Mouse (Mus musculus): ENCODE results near the gene Ugt1a10.
"Not testable (repeated sequence)": the region's sequence is repeated elsewhere in the genome, so short reads cannot be mapped to it uniquely, and the experiment has no call there.

Ugt1a10 gene

DNA sequence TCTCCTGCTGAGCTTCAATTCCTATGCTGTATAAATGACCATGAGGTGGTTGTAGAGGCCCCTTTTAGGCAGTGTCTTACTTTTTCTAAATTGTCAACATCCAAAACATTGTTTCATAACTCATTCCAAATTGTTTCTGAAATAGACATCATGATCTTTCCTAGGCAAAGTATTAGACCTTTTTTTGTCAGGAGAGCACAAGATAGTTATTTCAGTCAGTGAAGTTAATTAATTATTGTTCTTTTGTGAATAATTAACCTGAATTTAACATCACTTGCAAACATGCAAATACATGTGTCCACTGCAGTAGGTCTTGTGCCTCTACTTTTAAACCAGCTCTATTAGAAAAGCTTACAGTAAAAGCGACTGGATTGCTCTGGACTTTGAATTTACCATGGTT lies at the start of gene Ugt1a10:
TSS of gene Ugt1a10 (plus strand) at position 301 of the 400 bp plus-strand sequence.
- no peak for DNase-seq (ENCODE audit: low spot score)

DNA sequence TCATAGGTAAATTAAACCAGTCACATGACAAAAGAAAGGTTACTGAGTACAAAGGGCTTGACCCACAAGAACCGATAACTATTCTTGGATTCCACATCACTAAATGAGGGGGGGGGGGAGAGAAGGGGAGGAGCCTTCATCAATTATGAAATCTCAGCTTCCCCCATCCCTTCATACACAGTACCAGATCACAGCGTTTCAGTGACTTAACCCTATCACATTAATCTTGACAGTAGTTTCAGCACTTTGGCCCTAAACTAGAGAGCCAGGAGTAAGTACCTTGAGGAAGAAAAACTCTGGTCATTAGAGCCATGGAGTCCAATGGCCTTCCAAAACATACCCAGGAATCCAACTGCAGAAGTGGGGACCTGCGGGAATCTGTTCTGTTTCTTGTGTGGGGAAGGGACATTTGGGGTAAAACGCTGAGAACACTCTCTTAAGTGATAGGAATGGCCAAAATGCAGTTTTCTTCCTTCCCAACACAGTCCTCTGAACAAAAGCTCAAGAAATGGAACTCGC lies 47.4 kb upstream of the Ugt1a10 start:
- no peak for DNase-seq (ENCODE audit: low spot score)

DNA sequence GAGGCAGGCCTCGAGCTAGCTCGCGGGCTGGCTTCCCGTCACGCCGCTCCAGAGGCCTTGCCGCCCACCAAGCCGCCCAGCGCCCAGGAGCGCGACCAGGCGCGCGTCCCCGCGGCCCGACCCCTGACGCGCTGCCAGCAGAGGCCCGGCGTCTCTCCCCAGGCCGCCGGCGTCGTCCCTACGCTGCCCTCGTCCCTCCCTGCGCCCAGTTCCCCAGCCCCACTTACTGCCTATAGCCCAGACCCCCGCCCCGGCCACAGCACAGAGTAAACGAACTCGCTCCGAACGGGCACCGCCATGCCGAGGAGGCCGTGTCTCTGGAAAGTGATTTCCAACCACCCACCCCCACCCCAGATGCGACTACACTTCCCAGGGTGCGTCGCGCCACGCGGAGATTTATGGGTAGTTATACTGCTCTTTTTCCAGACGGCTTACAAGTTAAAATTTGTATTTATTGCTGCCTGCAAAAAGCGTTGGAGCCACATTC lies 46.9 kb upstream of the Ugt1a10 start, which contains the start of gene Usp40:
TSS of gene Usp40 (minus strand) at position 341 of the 487 bp plus-strand sequence.
- peak; percentile 85 for DNase-seq (ENCODE audit: low spot score)

DNA sequence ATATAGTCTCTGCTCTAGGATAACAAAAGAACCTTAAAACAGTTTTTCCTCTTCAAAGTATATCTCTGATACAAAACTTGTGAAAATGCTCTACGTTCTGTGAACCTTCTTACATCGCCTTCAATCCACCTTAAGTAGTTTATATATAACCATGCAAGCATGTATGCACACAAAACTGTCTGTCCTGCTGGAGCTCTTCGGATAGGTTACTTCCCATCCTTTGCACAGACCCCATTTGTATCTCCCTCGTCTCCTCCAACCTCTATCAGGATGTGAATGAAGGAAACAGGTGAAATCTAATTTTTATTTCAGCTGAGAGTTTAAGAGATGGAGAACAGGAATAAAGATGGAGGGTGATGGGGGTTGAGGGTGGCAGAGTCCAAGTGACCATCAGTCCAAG lies 46.5 kb upstream of the Ugt1a10 start:
- no peak for DNase-seq (ENCODE audit: low spot score)

DNA sequence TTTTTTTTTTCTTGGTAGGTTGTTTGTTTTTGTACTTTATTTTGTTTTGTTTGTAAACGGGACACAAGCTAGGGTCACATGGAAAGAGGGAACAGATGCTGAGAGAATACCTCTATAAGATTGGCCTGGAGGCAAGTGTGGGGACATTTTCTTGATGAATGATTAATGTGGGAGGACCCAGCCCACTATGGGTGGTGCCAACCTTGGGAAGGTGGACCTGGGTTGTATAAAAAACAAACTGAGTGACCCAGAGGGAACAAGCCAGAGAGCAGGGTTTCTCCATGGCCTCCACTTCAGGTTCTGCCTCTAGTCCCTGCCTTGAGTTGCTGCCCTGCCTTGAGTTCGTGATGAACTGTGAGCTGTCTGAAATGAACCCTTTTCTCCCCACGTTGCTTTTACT lies 45.7 kb upstream of the Ugt1a10 start:
- no peak for DNase-seq (ENCODE audit: low spot score)

DNA sequence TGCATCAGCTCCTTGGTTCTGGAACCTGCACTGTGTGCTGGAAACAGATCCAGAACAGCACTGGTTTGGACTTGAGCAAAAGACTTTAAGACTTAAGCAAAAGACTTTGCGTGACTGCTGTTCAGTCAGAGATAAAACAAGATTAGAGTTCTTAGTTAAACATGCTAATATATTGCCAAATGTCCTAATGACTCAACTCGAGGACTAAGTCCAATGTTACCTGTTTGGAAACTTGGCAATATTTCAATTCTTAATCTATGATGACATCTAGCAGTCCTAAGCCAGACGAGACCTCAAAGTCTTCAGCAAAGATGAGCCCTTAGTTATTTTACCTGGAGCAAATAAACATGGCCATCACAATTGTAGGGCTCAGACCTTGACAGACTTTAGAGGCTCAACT lies 41.5 kb upstream of the Ugt1a10 start:
- no peak for DNase-seq (ENCODE audit: low spot score)

DNA sequence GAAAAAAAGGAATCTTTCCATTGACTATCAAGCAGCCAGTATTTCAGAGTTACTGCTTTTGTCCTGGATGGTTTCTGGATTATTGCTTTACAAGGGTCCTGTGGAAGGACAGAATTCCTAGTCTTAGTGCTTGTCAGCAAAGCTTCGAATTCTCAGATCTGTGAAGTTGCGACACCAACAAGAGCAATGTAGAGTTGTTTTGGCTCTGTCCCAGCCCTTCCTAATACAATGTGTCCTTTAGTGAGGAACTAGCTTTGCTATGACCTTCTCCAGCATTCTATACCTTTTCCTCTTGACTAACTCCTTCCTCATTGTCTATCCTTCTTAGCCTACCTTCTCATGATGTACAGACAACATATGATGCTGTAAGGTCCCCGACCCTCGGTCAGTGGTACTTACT lies 41.0 kb upstream of the Ugt1a10 start:
- DNase-seq (ENCODE audit: low spot score): peak; percentile 37

DNA sequence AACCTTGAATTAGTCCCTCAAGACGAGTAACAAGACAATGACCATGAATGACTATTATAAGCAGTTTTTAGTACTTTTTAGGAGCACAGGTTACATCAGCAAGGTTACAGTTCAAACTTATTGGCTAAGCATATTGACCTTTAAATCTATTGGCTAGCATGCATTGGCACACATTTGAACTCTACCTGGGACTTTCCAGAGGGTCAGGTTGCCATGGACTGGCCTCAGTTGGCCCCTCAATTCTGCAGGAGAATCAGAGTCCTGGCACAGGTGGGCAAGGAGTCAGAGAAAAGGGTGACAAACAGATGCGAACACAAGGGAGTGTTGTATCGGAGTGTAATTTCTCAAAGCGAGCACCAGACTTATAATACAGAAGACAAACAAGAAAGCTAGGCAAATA lies 40.5 kb upstream of the Ugt1a10 start:
- DNase-seq (ENCODE audit: low spot score): no peak

DNA sequence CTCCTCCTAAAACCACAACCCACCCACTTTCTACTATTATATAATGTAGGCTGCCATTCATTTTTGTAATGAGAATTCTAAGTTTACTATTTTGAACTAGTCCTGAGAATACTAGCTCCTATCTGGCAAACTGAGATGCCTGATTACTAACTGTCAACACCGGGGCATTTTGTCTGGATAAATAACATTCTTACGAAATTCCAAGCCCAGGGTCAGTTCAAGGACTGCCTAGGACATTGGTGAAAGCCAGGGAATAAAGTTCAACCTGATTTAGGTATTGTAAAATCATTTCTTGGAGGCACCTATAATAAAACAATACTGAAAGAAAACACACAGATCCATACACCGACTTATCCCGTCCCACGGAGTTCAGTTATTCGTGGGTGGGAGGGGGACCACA lies 39.8 kb upstream of the Ugt1a10 start:
- no peak for DNase-seq (ENCODE audit: low spot score)

DNA sequence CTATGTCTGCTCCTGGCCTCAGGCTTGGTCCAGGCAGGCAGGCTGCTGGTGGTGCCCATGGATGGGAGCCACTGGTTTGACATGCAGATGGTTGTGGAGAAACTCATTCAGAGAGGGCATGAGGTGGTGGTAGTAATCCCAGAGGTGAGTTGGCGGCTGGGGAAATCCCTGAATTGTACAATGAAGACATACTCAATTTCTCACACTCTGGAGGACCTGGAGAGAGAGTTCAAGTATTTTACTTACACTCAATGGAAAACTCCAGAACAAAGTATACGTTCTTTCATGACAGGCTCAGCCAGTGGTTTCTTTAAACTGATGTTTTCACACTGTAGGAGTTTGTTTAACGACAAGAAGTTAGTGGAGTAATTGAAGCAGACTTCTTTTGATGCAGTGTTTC lies 29.9 kb upstream of the Ugt1a10 start:
- not testable (repeated sequence) for DNase-seq (ENCODE audit: low spot score)

DNA sequence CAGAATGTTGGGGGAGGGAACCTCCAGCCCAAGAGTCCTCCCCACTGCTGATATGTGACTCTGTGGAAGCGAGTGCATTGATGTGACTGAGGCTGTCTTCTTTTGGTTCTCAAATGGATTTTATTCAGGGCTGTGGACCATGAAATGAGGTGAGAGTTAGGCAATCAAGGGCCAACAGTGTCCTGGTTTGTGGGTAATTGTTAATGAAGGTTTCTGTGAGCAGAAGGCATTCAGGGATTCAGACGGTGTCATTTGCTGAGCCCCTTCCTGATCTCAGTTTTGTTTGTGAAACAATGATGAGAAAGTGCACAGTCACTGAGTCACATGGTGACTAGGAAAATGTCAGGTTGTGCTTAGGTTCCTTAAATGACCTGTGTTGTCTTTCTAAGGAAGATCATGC lies 12.1 kb upstream of the Ugt1a10 start:
- DNase-seq (ENCODE audit: low spot score): not testable (repeated sequence)

DNA sequence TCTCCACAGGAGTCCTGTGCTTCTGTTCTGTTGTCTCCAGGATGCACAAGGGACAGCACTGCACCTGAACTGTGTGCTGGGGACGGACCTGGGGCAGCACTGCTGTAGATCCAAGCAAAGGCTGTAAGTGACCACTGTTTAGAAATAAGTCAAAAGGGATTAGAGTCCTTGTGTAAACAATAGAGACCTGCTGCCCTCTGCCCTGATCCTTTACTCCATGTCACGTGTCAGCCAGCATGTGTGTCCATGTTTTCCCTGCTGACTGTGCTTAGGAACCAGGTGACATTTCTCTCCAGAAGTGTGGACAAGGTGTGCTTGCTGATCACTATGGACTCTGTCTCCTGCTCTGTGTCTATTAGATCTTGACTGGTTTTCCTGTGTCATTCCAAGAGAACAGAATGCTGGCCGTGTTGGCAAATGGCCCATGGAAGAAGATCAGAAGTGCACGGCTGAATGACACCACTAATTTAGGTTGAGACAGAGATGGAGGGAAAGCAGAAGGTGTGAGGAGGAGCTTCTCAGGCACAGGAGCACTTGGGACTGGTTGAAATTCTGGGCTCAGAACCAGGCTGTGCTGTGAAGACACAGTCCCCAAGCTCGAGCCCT lies 10.3 kb upstream of the Ugt1a10 start:
- DNase-seq (ENCODE audit: low spot score): not testable (repeated sequence)

DNA sequence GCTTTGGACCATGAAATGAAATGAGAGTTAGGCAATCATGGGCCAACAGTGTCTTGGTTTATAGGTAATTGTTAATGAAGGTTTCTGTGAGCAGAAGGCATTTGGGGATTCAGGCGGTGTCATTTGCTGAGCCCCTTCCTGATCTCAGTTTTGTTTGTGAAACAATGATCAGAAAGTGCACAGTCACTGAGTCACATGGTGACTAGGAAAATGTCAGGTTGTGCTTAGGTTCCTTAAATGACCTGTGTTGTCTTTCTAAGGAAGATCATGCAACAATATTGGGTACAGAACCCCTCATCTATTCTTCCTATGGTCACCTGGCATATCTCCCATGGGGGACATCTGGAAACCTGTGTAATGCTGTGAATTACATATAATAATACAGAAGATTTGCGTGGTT lies 7.8 kb upstream of the Ugt1a10 start:
- DNase-seq (ENCODE audit: low spot score): not testable (repeated sequence)

DNA sequence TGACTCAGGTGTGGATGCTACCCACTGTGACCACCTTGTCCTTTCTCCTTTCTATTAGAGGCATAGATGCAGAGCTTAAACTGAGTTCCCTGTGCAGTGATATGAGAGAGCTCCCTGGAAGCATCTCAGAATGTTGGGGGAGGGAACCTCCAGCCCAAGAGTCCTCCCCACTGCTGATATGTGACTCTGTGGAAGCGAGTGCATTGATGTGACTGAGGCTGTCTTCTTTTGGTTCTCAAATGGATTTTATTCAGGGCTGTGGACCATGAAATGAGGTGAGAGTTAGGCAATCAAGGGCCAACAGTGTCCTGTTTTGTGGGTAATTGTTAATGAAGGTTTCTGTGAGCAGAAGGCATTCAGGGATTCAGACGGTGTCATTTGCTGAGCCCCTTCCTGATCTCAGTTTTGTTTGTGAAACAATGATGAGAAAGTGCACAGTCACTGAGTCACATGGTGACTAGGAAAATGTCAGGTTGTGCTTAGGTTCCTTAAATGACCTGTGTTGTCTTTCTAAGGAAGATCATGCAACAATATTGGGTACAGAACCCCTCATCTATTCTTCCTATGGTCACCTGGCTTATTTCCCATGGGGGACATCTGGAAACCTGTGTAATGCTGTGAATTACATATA lies 11.4 kb downstream of the Ugt1a10 start:
- DNase-seq (ENCODE audit: low spot score): not testable (repeated sequence)

DNA sequence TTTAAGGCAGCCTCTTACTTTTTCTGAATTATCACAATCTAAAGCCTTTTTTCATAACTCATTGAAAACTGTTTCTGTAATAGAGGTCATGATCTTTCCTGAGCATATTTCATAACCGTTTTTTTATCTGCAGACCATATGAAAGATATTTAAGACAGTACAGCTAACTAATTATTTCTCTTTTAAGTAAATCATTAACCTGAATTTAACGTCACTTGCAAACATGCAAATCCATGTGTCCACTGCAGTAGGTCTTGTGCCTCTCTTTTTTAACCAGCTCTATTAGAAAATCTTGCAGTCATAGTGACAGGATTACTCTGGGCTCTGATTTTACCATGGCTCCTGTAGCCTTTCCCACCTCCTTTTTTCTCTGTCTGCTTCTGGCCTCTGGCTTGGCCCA lies 15.3 kb downstream of the Ugt1a10 start, which contains the start of gene Ugt1a9:
TSS of gene Ugt1a9 (plus strand) at position 306 of the 400 bp plus-strand sequence.
- DNase-seq (ENCODE audit: low spot score): no peak

DNA sequence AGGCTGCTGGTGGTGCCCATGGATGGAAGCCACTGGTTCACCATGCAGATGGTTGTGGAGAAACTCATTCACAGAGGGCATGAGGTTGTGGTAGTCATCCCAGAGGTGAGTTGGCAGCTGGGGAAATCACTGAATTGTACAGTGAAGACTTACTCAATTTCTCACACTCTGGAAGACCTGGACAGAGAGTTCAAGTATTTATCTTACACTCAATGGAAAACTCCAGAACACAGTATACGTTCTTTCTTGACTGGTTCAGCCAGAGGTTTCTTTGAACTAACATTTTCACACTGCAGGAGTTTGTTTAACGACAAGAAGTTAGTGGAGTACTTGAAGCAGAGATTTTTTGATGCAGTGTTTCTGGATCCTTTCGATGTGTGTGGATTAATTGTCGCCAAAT lies 15.7 kb downstream of the Ugt1a10 start:
- DNase-seq (ENCODE audit: low spot score): no peak

DNA sequence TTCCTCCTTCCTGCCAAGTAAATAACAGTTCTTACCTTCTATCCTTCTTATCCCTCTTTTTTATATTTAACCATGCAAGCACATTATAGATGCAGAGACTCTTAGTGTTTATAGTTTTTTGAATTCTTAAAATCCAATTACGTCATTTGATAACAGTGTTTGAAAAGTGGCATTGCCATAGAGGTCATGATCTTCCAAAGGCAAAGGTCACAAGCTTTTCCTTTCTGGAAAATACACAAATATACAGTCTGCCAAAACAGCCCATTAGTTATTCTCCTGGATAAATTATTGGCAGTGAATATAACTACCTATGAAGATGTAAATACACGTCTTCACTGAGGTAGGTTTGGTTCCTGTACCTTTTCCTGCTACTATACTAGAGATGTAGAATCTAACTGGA lies 19.3 kb downstream of the Ugt1a10 start:
- no peak for DNase-seq (ENCODE audit: low spot score)

DNA sequence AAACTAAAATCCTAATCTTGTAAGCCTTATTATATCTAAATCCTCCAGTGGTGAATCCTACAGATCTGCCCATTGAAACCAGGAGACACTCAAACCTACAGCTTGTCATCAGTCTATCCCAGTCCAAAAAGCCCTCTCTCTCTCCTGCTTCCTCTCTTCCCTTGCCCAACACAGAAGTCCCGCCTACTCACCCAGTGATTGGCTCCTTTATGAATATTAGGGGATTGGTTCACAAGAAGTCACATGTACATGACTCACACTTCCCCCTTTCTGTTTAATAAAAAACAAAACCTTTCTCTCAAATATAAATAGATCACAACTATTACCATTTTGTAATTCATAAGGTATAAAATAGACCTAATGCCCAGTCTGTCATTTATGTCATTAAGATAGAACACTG lies 21.9 kb downstream of the Ugt1a10 start:
- DNase-seq (ENCODE audit: low spot score): no peak

DNA sequence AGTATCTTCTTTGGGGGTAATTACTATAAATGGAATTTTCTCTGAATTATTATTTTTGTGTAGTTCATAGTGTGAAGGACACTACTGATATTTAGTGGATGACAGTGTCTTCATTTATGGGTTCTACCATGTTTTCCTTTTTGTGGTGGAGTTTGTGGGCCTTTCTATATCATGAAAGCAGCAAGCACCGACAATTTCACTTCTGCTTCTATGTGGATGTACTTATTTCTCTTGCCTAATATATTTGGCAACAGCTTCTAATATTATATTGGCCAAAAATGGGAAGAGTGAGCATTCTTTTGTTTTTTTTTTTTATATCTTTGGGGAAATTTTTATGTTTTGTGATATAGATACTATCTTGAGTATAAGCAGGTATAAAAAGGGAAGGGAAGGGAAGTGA lies 26.5 kb downstream of the Ugt1a10 start:
- no peak for DNase-seq (ENCODE audit: low spot score)

DNA sequence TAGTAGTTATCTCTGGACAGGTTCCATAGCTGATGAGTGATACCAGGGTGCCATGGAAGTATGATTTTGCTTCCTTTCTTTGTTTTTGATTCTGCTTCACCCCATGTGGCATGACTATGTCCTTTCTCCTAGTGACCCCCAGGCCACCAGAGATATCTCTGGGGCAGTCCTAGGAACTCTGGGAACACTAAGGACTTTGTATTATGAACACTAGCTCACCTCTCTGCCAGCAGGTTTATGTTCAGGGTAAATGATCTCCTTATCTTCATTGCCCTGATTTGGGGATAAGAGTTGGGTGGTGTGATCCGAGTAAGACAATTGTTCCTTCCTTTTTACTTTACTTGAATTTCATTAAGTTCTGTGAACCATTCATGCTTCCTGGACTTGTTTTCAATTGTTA lies 30.9 kb downstream of the Ugt1a10 start:
- DNase-seq (ENCODE audit: low spot score): no peak

DNA sequence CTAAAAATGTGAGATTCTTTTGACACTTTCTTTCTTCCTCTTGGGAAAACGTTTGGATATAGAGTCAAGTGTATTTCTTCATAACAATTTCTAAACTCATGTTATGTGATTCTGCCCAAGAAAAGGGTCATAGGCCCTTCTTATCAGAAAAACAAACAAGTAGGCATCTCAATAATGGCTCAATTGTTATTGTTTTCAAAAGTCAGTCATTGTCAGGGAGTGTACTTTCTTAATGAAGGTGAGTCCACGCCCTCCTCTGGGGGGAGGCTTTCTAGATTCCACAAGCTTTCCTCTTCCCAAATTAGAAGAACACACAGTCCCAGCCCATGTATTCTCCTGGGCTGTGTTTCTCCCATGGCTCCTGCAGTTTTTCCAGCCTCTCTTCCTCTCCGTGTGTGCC lies 32.3 kb downstream of the Ugt1a10 start, which contains the start of gene Ugt1a8:
TSS of gene Ugt1a8 (plus strand) at position 301 of the 400 bp plus-strand sequence.
- peak; percentile 85 for DNase-seq (ENCODE audit: low spot score)

DNA sequence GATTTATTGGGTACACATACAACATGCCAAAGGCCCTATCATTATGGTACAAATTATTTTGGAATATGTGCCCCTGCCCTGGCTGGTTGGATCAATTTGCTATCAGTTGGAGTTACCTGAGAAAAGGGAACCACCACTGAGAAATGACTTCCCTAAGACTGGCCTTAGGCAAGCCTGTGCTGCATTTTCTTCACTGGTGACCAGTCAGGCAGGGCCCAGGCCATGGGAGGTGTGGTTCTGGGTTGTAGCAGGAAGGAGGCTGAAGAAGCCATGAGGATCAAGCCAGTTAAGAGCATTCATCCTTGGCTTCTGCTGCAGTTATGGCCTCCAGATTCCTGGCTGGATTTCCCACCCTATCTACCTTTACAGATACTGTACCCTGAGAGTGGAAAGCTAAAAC lies 37.2 kb downstream of the Ugt1a10 start:
- DNase-seq (ENCODE audit: low spot score): no peak

DNA sequence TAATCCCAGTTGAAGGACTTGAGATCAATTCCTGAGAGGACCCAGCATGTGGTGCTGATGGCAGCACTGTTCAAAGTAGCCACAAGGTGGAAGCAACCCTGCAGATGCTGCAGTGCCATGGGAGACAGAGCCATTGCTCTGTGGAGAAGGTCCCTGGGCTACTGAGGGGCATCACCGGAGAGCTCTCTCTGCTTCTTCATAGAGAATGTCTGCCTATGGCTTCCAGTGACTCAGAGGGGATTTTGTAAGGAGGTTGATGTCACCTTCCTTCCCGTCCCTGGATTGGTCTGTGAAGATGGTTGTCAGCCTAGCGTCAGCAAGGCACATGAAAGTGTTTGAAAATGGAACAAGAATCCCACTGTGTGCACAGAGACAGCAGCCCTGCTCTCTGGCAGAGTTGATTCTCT lies 39.1 kb downstream of the Ugt1a10 start:
- peak; percentile 70 for DNase-seq (ENCODE audit: low spot score)

All from adipocyte (in vitro differentiated cells).